Mouse (Mus musculus): ENCODE measurements at regions not wholly inside any gene's neighbourhood (a gene's known extent, or its start where the extent isn't known, plus 50 kb on each side); places are given as distances from the start of the nearest gene placed in this dataset.
A peak's percentile ranks its signal among the peaks of the same experiment; 100 is the strongest.
"Not testable (repeated sequence)": the region's sequence is repeated elsewhere in the genome, so short reads cannot be mapped to it uniquely, and the experiment has no call there.

GRCm38 (mm10) chr13:4699591-4699990, 90.6 kb upstream of the Akr1e1 start:
- ATAC-seq (ENCODE audit: low read depth); H3K9ac ChIP-seq (replicated peaks; ENCODE audit: low read depth, low read length); H3K9me3 ChIP-seq (ENCODE audit: control insufficient read depth, low read length); H3K4me2 ChIP-seq (ENCODE audit: low read depth, low read length); H3K4me3 ChIP-seq (ENCODE audit: low read depth, low read length); H3K36me3 ChIP-seq (ENCODE audit: control insufficient read depth, insufficient read depth, low read length); H3K4me1 ChIP-seq (ENCODE audit: control insufficient read depth, insufficient read depth, low read length); H3K27ac ChIP-seq (ENCODE audit: low read depth, low read length); H3K27me3 ChIP-seq (ENCODE audit: control insufficient read depth, insufficient read depth, low read length): not testable (repeated sequence)
- 64% methylated on average over 2 of the region's 2 CpGs for WGBS

- no peaks in the 10 kb centered on the region for H3K36me3 ChIP-seq (ENCODE audit: control insufficient read depth, insufficient read depth, low read length)
- no peak overlapping the region; the same call in 1 of the 2 replicates for H3K9ac ChIP-seq (replicated peaks; ENCODE audit: low read depth, low read length)
- no peaks in the 10 kb centered on the region for H3K27me3 ChIP-seq (ENCODE audit: control insufficient read depth, insufficient read depth, low read length)
- 32% methylated on average over 11 of the region's 11 CpGs for WGBS
- no peaks in the 10 kb centered on the region for H3K9me3 ChIP-seq (ENCODE audit: control insufficient read depth, low read length)
- H3K27ac ChIP-seq (ENCODE audit: low read depth, low read length) = no peak overlapping the region
- no peak overlapping the region for H3K4me3 ChIP-seq (ENCODE audit: low read depth, low read length)
- no peak for ATAC-seq (ENCODE audit: low read depth)
- H3K4me1 ChIP-seq (ENCODE audit: control insufficient read depth, insufficient read depth, low read length) = no peaks in the 10 kb centered on the region
- no peak overlapping the region for H3K4me2 ChIP-seq (ENCODE audit: low read depth, low read length)
Measured at GRCm38 (mm10) chr13:4666375-4667140, 57.6 kb upstream of the Akr1e1 start.

- Histone ChIP-seq H3K4me3 (ENCODE audit: low read depth, low read length) (no peak overlapping the region), H3K27ac (ENCODE audit: low read depth, low read length) (no peak overlapping the region), H3K27me3 (ENCODE audit: control insufficient read depth, insufficient read depth, low read length) (no peaks in the 10 kb centered on the region), H3K9ac (replicated peaks; ENCODE audit: low read depth, low read length) (no peak overlapping the region), H3K9me3 (ENCODE audit: control insufficient read depth, low read length) (no peaks in the 10 kb centered on the region), H3K4me1 (ENCODE audit: control insufficient read depth, insufficient read depth, low read length) (no peaks in the 10 kb centered on the region), H3K4me2 (ENCODE audit: low read depth, low read length) (no peak overlapping the region), H3K36me3 (ENCODE audit: control insufficient read depth, insufficient read depth, low read length) (no peaks in the 10 kb centered on the region)
- no peak for ATAC-seq (ENCODE audit: low read depth)
- 60% methylated on average over 3 of the region's 3 CpGs for WGBS
Measured at GRCm38 (mm10) chr13:4663390-4663789, 54.4 kb upstream of the Akr1e1 start.

- H3K9me3 ChIP-seq (ENCODE audit: control insufficient read depth, low read length) = no peaks in the 10 kb centered on the region
- H3K4me3 ChIP-seq (ENCODE audit: low read depth, low read length) = no peak overlapping the region; the same call in 1 of the 2 replicates
- H3K4me2 ChIP-seq (ENCODE audit: low read depth, low read length) = peak overlapping the region; percentile 19; the same call in 1 of the 2 replicates
- no peak overlapping the region for H3K9ac ChIP-seq (replicated peaks; ENCODE audit: low read depth, low read length)
- ATAC-seq (ENCODE audit: low read depth) = peak; percentile 93
- 43% methylated on average over 13 of the region's 13 CpGs for WGBS
- no peak overlapping the region for H3K27ac ChIP-seq (ENCODE audit: low read depth, low read length)
- no peaks in the 10 kb centered on the region for H3K36me3 ChIP-seq (ENCODE audit: control insufficient read depth, insufficient read depth, low read length)
- no peaks in the 10 kb centered on the region for H3K27me3 ChIP-seq (ENCODE audit: control insufficient read depth, insufficient read depth, low read length)
- H3K4me1 ChIP-seq (ENCODE audit: control insufficient read depth, insufficient read depth, low read length) = no peaks in the 10 kb centered on the region
Measured at GRCm38 (mm10) chr13:4662336-4663101, 53.5 kb upstream of the Akr1e1 start.
